Comparison of ENCODE assay signal across 8 mouse cellular contexts in the genomic region with DNA sequence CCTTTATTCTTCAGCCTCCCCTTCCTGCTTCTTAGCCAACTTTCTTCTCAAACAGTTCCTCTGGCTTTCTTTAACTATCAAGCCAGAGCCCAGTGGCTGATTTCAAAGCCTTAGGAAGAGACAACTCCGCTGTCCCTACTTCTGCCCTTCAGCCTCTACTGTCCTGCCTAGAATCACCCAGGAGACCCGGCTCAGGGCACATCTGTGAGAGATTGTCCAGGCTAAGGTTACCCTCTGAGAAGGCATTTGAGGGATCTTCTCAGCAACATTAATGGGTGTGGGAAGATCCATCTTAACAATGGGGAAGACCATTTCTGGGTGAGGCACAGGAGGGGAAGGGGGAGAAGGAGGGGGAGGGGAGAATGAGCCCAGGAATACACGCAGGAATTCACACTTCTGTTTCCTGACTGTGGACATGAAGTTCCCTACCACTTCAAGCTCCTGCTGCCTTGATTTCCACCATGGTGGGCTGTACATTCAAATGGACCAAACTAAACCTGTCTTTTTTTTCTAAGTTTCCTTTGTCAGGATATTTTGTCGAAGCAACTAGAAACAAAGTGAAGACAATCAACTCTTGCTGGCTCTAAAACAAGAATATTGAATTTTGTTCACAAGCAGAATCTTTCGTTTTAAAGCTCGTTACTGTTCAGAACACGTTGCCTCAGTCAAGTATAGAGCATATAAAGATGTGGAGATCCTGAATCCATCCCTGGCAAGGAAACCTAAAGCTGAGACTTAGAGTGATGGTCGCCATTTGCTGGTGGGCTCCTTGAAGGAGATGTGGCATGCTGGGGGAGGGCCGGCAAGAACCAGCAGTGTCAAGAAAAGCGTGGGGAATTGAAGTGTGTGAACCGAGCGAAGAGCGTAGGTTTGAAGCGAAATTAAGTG. TPM values are rescaled to one million over a fixed set of nuclear protein-coding genes. Genes with fewer than 3 reads are reported as not detected.
DNase-seq lines count a peak whose midpoint lies in the region; ATAC-seq and TF ChIP-seq lines count a peak whose summit lies in the region.

No protein-coding gene starts in this region.

- ATAC-seq in embryonic facial prominence, embryonic 12.5 days (ENCODE audit: insufficient number of reproducible peaks, insufficient read depth, low FRiP score, low TSS enrichment) = no peak
- peak; percentile 48 for ATAC-seq in midbrain, embryonic 15.5 days (replicated peaks)

- H3K9me3 ChIP-seq in embryonic facial prominence, embryonic 12.5 days = no peaks in the 10 kb centered on the region
- no peaks in the 10 kb centered on the region for H3K9me3 ChIP-seq in midbrain, embryonic 15.5 days

- H3K27ac ChIP-seq in left cerebral cortex, adult 2 months = peak overlapping the region; percentile 82
- peak overlapping the region; percentile 93 for H3K27ac ChIP-seq in embryonic facial prominence, embryonic 12.5 days
- peak overlapping the region; percentile 91 for H3K27ac ChIP-seq in midbrain, embryonic 15.5 days

- intact Hi-C loops in left cerebral cortex, adult 2 months (cut with DNase I) = loop anchor here (1.0 kb wide), 1 partner anchor 34 kb away; no protein-coding TSS in a partner anchor
- intact Hi-C loops in left cerebral cortex, postnatal 36 days (cut with DNase I) = no loop called here

- H3K36me3 ChIP-seq in embryonic facial prominence, embryonic 12.5 days = no peaks in the 10 kb centered on the region
- no peaks in the 10 kb centered on the region for H3K36me3 ChIP-seq in midbrain, embryonic 15.5 days (replicated peaks)

- H3K4me2 ChIP-seq in embryonic facial prominence, embryonic 12.5 days (replicated peaks) = peak overlapping the region; percentile 54
- peak overlapping the region; percentile 62 for H3K4me2 ChIP-seq in midbrain, embryonic 15.5 days

- WGBS in embryonic facial prominence, embryonic 12.5 days = 2% methylated on average over 14 of the region's 14 CpGs
- WGBS in midbrain, embryonic 15.5 days = 2% methylated on average over 14 of the region's 14 CpGs

- no peak for TF ChIP-seq CTCF in left cerebral cortex, adult 2 months (IDR thresholded peaks at IDR 0.05)

- H3K27me3 ChIP-seq in embryonic facial prominence, embryonic 12.5 days = no peaks in the 10 kb centered on the region
- no peaks in the 10 kb centered on the region for H3K27me3 ChIP-seq in midbrain, embryonic 15.5 days (replicated peaks)

- peak overlapping the region; percentile 31 for H3K9ac ChIP-seq in embryonic facial prominence, embryonic 12.5 days
- H3K9ac ChIP-seq in midbrain, embryonic 15.5 days = peak overlapping the region; percentile 65

- peak in 1 of 2 experiments; percentile 9 for DNase-seq in left cerebral cortex, adult 2 months (ENCODE audit: extremely low spot score in 1 of 2, low spot score in 2 of 2)
- DNase-seq in left cerebral cortex, postnatal 36 days (ENCODE audit: low spot score in 2 of 2) = no peak
- peak; percentile 73 for DNase-seq in MEL-GATA-1-ER (ENCODE audit: extremely low read depth, low read depth)
- peak; percentile 57 for DNase-seq in induced T-regulatory cell, adult 2 months (ENCODE audit: low read depth)
- no peak for DNase-seq in spleen, postnatal 14 days (ENCODE audit: low spot score in 2 of 2)
- DNase-seq in adrenal gland, postnatal 36 days = no peak

- H3K4me3 ChIP-seq in left cerebral cortex, adult 2 months = peak overlapping the region; percentile 72
- H3K4me3 ChIP-seq in embryonic facial prominence, embryonic 12.5 days = peak overlapping the region; percentile 76
- H3K4me3 ChIP-seq in midbrain, embryonic 15.5 days = peak overlapping the region; percentile 89

- 0 out of 2 replicates have a peak, but pooled peaks cover 7% of the 10 kb centered on the region for H3K4me1 ChIP-seq in embryonic facial prominence, embryonic 12.5 days
- H3K4me1 ChIP-seq in midbrain, embryonic 15.5 days = peaks cover 22% of the 10 kb centered on the region

RNA-seq across cellular contexts. Expression of a gene that starts 11.6 kb away (rescaled TPM):
- total RNA-seq in left cerebral cortex, adult 2 months (2021) = not detected
- total RNA-seq in left cerebral cortex, postnatal 36 days (2021) = not detected
- polyA plus RNA-seq in embryonic facial prominence, embryonic 12.5 days (2016; fragmentation: Nextera tagmentation; extraction: Ambion mirVana) = not detected in 2 replicates
- polyA plus RNA-seq in midbrain, embryonic 15.5 days (2015; fragmentation: Nextera tagmentation; extraction: Ambion mirVana) = not detected in 2 replicates
- total RNA-seq in adrenal gland, postnatal 36 days (2021) = under 1 TPM in 1 of 2 experiments, not detected in 1; 0.23 TPM

RNA-seq across cellular contexts. Expression of a gene that starts 11.6 kb away (rescaled TPM):
- not detected for total RNA-seq in left cerebral cortex, adult 2 months (2021)
- total RNA-seq in left cerebral cortex, postnatal 36 days (2021) = not detected
- not detected in 2 replicates for polyA plus RNA-seq in embryonic facial prominence, embryonic 12.5 days (2016; fragmentation: Nextera tagmentation; extraction: Ambion mirVana)
- not detected in 2 replicates for polyA plus RNA-seq in midbrain, embryonic 15.5 days (2015; fragmentation: Nextera tagmentation; extraction: Ambion mirVana)
- not detected for total RNA-seq in adrenal gland, postnatal 36 days (2021)

RNA-seq across cellular contexts. Expression of a gene that starts 48.7 kb away (rescaled TPM):
- not detected for total RNA-seq in left cerebral cortex, adult 2 months (2021)
- total RNA-seq in left cerebral cortex, postnatal 36 days (2021) = not detected
- polyA plus RNA-seq in embryonic facial prominence, embryonic 12.5 days (2016; fragmentation: Nextera tagmentation; extraction: Ambion mirVana) = not detected in 2 replicates
- polyA plus RNA-seq in midbrain, embryonic 15.5 days (2015; fragmentation: Nextera tagmentation; extraction: Ambion mirVana) = 0.12 and 0.13 TPM in 2 replicates
- total RNA-seq in adrenal gland, postnatal 36 days (2021) = under 1 TPM; 0.16 to 0.20 TPM

RNA-seq across cellular contexts. Expression of a gene that starts 49.7 kb away (rescaled TPM):
- not detected for total RNA-seq in left cerebral cortex, adult 2 months (2021)
- total RNA-seq in left cerebral cortex, postnatal 36 days (2021) = not detected
- polyA plus RNA-seq in embryonic facial prominence, embryonic 12.5 days (2016; fragmentation: Nextera tagmentation; extraction: Ambion mirVana) = not detected in 2 replicates
- polyA plus RNA-seq in midbrain, embryonic 15.5 days (2015; fragmentation: Nextera tagmentation; extraction: Ambion mirVana) = 0.06 TPM in 1 of 2 replicates, not detected in the other
- not detected for total RNA-seq in adrenal gland, postnatal 36 days (2021)

RNA-seq across cellular contexts. Expression of a gene that starts 53.2 kb away (rescaled TPM):
- 1 to 10 TPM in 1 of 2 experiments, under 1 TPM in 1; 0.94 to 1.5 TPM for total RNA-seq in left cerebral cortex, adult 2 months (2021)
- total RNA-seq in left cerebral cortex, postnatal 36 days (2021) = 1 to 10 TPM; 1.3 to 1.4 TPM
- 0.79 and 1.2 TPM in 2 replicates for polyA plus RNA-seq in embryonic facial prominence, embryonic 12.5 days (2016; fragmentation: Nextera tagmentation; extraction: Ambion mirVana)
- 0.51 and 0.62 TPM in 2 replicates for polyA plus RNA-seq in midbrain, embryonic 15.5 days (2015; fragmentation: Nextera tagmentation; extraction: Ambion mirVana)
- total RNA-seq in adrenal gland, postnatal 36 days (2021) = under 1 TPM in 1 of 2 experiments, not detected in 1; 0.30 TPM

Comparison
In these comparisons a context has a peak if more than half of its experiments do, and no peak if none do; other contexts are left out.
1. DNase-seq: peak in MEL-GATA-1-ER (single experiment) and induced T-regulatory cell, adult 2 months (single experiment); none in left cerebral cortex, postnatal 36 days (0 of 2), spleen, postnatal 14 days (0 of 2) and adrenal gland, postnatal 36 days (0 of 2).
2. Peak in every context shown above with its lines, with median percentiles within 50 percentile points of each other: H3K27ac ChIP-seq and H3K4me3 ChIP-seq.